Mouse (Mus musculus) C2C12 (cell line): ENCODE measurements at regions not wholly inside any gene's neighbourhood (a gene's known extent, or its start where the extent isn't known, plus 50 kb on each side); places are given as distances from the start of the nearest gene placed in this dataset.
A peak's percentile ranks its signal among the peaks of the same experiment; 100 is the strongest.
"Not testable (repeated sequence)": the region's sequence is repeated elsewhere in the genome, so short reads cannot be mapped to it uniquely, and the experiment has no call there.

ENCODE experiments used
- H3K27me3 ChIP-seq: one replicate; pipeline ENCODE4 v1.6.1; 2011; ENCODE audit not compliant: control insufficient read depth, insufficient read depth, insufficient read length
- H3K36me3 ChIP-seq: one replicate; pipeline ENCODE4 v1.6.1; 2011; ENCODE audit not compliant: control insufficient read depth, insufficient read depth
- H3K4me3 ChIP-seq: one replicate; pipeline ENCODE4 v1.5.1; 2011; ENCODE audit warnings: mild to moderate bottlenecking, control low read depth; ENCODE audit not compliant: poor library complexity, insufficient read depth, severe bottlenecking
- H3K79me2 ChIP-seq: one replicate; pipeline ENCODE4 v1.6.1; 2011; ENCODE audit not compliant: control insufficient read depth, insufficient read depth
- H3K79me3 ChIP-seq: one replicate; pipeline ENCODE4 v1.6.1; 2011; ENCODE audit warnings: low read depth, control low read depth
- H3ac ChIP-seq: one replicate; pipeline ENCODE3; 2011; ENCODE audit warnings: low read depth; ENCODE audit not compliant: control insufficient read depth, insufficient read length
- CEBPB ChIP-seq: IDR thresholded peaks from one replicate; pipeline ENCODE4 v1.6.1; 2011; ENCODE audit warnings: low read depth, mild to moderate bottlenecking, control low read depth, moderate library complexity
- CTCF ChIP-seq: IDR thresholded peaks from one replicate; pipeline ENCODE4 v1.5.1; 2011; ENCODE audit not compliant: control insufficient read depth, insufficient read depth, insufficient read length
- FOSL1 ChIP-seq: IDR thresholded peaks from one replicate; pipeline ENCODE4 v1.8.0; 2011; ENCODE audit warnings: mild to moderate bottlenecking, low read length; ENCODE audit not compliant: poor library complexity, insufficient read depth, severe bottlenecking
- MAX ChIP-seq: IDR thresholded peaks from one replicate; pipeline ENCODE4 v1.6.1; 2011; ENCODE audit warnings: mild to moderate bottlenecking, control low read depth
- MYOD1 ChIP-seq: IDR thresholded peaks from one replicate; pipeline ENCODE4 v1.6.1; 2011; ENCODE audit warnings: low read depth; ENCODE audit not compliant: control insufficient read depth, insufficient read length
- MYOG ChIP-seq: IDR thresholded peaks from one replicate; pipeline ENCODE4 v1.6.1; 2011; ENCODE audit not compliant: control insufficient read depth, insufficient read length; ENCODE audit errors: extremely low read depth
- USF1 ChIP-seq: IDR thresholded peaks from one replicate; pipeline ENCODE4 v1.6.1; 2011; ENCODE audit warnings: low read depth, mild to moderate bottlenecking, control low read depth, moderate library complexity

- H3ac ChIP-seq, H3K79me2 ChIP-seq, H3K4me3 ChIP-seq, H3K79me3 ChIP-seq, H3K36me3 ChIP-seq, H3K27me3 ChIP-seq: not testable (repeated sequence)
Measured at GRCm38 (mm10) chr15:19242962-19243361, 424.2 kb downstream of the Cdh10 start.

- Histone ChIP-seq H3K79me2 (no peaks in the 10 kb centered on the region), H3K4me3 (no peak overlapping the region), H3K36me3 (no peaks in the 10 kb centered on the region), H3K27me3 (no peaks in the 10 kb centered on the region), H3ac (no peak overlapping the region), H3K79me3 (no peaks in the 10 kb centered on the region)
- no peak for TF ChIP-seq USF1
- no peak for TF ChIP-seq FOSL1
- TF ChIP-seq CEBPB: no peak
- TF ChIP-seq MAX: no peak
- no peak for TF ChIP-seq MYOD1
- TF ChIP-seq CTCF: no peak
- no peak for TF ChIP-seq MYOG
Measured at GRCm38 (mm10) chr15:19247489-19247888, 428.7 kb downstream of the Cdh10 start.

GRCm38 (mm10) chr15:19275968-19276826 is 457.4 kb downstream of the Cdh10 start:
- Histone ChIP-seq H3K36me3 (no peaks in the 10 kb centered on the region), H3K4me3 (no peak overlapping the region), H3K27me3 (no peaks in the 10 kb centered on the region), H3ac (no peak overlapping the region), H3K79me3 (no peaks in the 10 kb centered on the region), H3K79me2 (no peaks in the 10 kb centered on the region)
- no peak for TF ChIP-seq MYOD1
- peak; percentile 40 for TF ChIP-seq CTCF

- Histone ChIP-seq H3K27me3 (no peaks in the 10 kb centered on the region), H3K36me3 (no peaks in the 10 kb centered on the region), H3K79me3 (no peaks in the 10 kb centered on the region), H3K4me3 (no peak overlapping the region), H3K79me2 (no peaks in the 10 kb centered on the region), H3ac (no peak overlapping the region)
- TF ChIP-seq CEBPB (no peak), MYOD1 (no peak), FOSL1 (no peak), USF1 (no peak), CTCF (no peak), MAX (no peak)
Measured at GRCm38 (mm10) chr15:19316380-19316779, 497.6 kb downstream of the Cdh10 start.

- Histone ChIP-seq H3K36me3 (no peaks in the 10 kb centered on the region), H3K79me3 (no peaks in the 10 kb centered on the region), H3K4me3 (no peak overlapping the region), H3ac (no peak overlapping the region), H3K27me3 (no peaks in the 10 kb centered on the region), H3K79me2 (no peaks in the 10 kb centered on the region)
- no peak for TF ChIP-seq CTCF
- no peak for TF ChIP-seq CEBPB
- no peak for TF ChIP-seq USF1
- no peak for TF ChIP-seq FOSL1
- TF ChIP-seq MYOD1: no peak
- no peak for TF ChIP-seq MAX
- TF ChIP-seq MYOG: no peak
Measured at GRCm38 (mm10) chr15:19356322-19356721, 537.6 kb downstream of the Cdh10 start.

GRCm38 (mm10) chr15:19360650-19361049 is 541.9 kb downstream of the Cdh10 start:
- TF ChIP-seq USF1 (no peak), MAX (no peak), CTCF (peak; percentile 16), MYOG (no peak), MYOD1 (no peak)
- Histone ChIP-seq H3ac (no peak overlapping the region), H3K4me3 (no peak overlapping the region), H3K79me2 (no peaks in the 10 kb centered on the region), H3K36me3 (no peaks in the 10 kb centered on the region), H3K27me3 (no peaks in the 10 kb centered on the region), H3K79me3 (no peaks in the 10 kb centered on the region)

GRCm38 (mm10) chr15:19389951-19390350 is 571.2 kb downstream of the Cdh10 start:
- TF ChIP-seq CEBPB (no peak), MYOD1 (no peak), FOSL1 (no peak), CTCF (no peak), MYOG (no peak), MAX (no peak), USF1 (no peak)
- Histone ChIP-seq H3ac (no peak overlapping the region), H3K79me3 (no peaks in the 10 kb centered on the region), H3K27me3 (no peaks in the 10 kb centered on the region), H3K79me2 (no peaks in the 10 kb centered on the region), H3K36me3 (no peaks in the 10 kb centered on the region), H3K4me3 (no peak overlapping the region)
